Mouse (Mus musculus): Measurements from ENCODE around the gene Gjc1. TPM values are rescaled to one million over a fixed set of nuclear protein-coding genes. Genes with fewer than 3 reads are reported as not detected.

Gene Gjc1
- total RNA-seq, 1 experiment: 74.8 TPM

DNA sequence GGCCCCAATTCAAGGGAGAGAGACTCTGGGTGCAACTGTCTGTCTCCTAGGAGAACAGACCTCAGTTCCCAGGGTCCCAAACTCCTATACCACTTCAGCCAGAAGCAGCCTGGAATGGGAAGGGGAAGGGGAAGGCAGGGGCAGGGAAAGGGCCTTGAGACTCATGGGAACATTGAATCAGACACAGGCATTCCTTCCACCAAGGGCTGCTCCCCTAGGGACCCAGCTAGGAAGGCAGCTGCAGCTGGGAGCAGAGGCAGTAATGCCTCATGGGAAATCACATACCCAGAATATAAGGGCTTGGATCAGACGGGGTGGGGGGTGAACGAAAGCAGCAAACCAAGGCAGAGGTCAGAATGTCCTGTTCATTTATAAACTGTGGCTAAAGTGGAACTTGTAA lies 18.6 kb upstream of the Gjc1 start:
- H3K36me3 ChIP-seq (ENCODE audit: control insufficient read depth, insufficient read depth, low read length, poor library complexity, severe bottlenecking): peaks cover 67% of the 10 kb centered on the region
- H3K4me1 ChIP-seq (ENCODE audit: control insufficient read depth in 2 of 2, insufficient read depth in 2 of 2, low read length in 2 of 2, poor library complexity in 1 of 2): peaks cover 0 to under 1% of the 10 kb centered on the region in 2 experiments; a peak in 1 of 4 replicates

GRCm38 (mm10) chr11:102837385-102837784 lies 17.9 kb upstream of the Gjc1 start:
- TF ChIP-seq ZC3H11A (IDR thresholded peaks at IDR 0.05; ENCODE audit: borderline replicate concordance, low read depth, low read length) (no peak), ZNF384 (IDR thresholded peaks at IDR 0.05; ENCODE audit: low read depth, low read length) (no peak), MAFK (IDR thresholded peaks at IDR 0.05; ENCODE audit: insufficient read depth, low read depth, low read length) (no peak), HCFC1 (IDR thresholded peaks at IDR 0.05; ENCODE audit: borderline replicate concordance, insufficient read depth, low read length) (no peak), CHD2 (IDR thresholded peaks at IDR 0.05; ENCODE audit: low read depth, low read length) (no peak)
- no peaks in the 10 kb centered on the region for H3K9me3 ChIP-seq (ENCODE audit: control insufficient read depth, insufficient read depth, low read depth, low read length)
- no peak overlapping the region for H3K4me3 ChIP-seq (ENCODE audit: insufficient read depth in 1 of 2, low read depth in 1 of 2, low read length in 2 of 2, poor library complexity in 1 of 2, severe bottlenecking in 1 of 2)
- in situ Hi-C loops (cut with MboI; ENCODE audit: low sequenced_read_pairs in 2 of 2, unreplicated experiment in 2 of 2): no loop called here
- H3K36me3 ChIP-seq (ENCODE audit: control insufficient read depth, insufficient read depth, low read length, poor library complexity, severe bottlenecking): peaks cover 61% of the 10 kb centered on the region
- H3K4me1 ChIP-seq (ENCODE audit: control insufficient read depth in 2 of 2, insufficient read depth in 2 of 2, low read length in 2 of 2, poor library complexity in 1 of 2): peaks cover 0 to 4% of the 10 kb centered on the region in 2 experiments; a peak in 1 of 4 replicates
- DNase-seq (ENCODE audit: low read depth, low spot score): no peak
- no peak overlapping the region for H3K27ac ChIP-seq (ENCODE audit: insufficient read depth, low read depth, low read length, poor library complexity, severe bottlenecking)
- H3K9ac ChIP-seq (ENCODE audit: insufficient read depth, low read depth, low read length, poor library complexity, severe bottlenecking): no peak overlapping the region

More for the DNA sequence above, 18.6 kb upstream of the Gjc1 start:
- H3K9ac ChIP-seq (ENCODE audit: insufficient read depth, low read depth, low read length, poor library complexity, severe bottlenecking): no peak overlapping the region
- no peak for DNase-seq (ENCODE audit: low read depth, low spot score)
- no peaks in the 10 kb centered on the region for H3K9me3 ChIP-seq (ENCODE audit: control insufficient read depth, insufficient read depth, low read depth, low read length)
- H3K4me3 ChIP-seq (ENCODE audit: insufficient read depth in 1 of 2, low read depth in 1 of 2, low read length in 2 of 2, poor library complexity in 1 of 2, severe bottlenecking in 1 of 2): no peak overlapping the region
- in situ Hi-C loops (cut with MboI; ENCODE audit: low sequenced_read_pairs in 2 of 2, unreplicated experiment in 2 of 2): no loop called here
- no peak overlapping the region for H3K27ac ChIP-seq (ENCODE audit: insufficient read depth, low read depth, low read length, poor library complexity, severe bottlenecking)
- TF ChIP-seq CHD2 (IDR thresholded peaks at IDR 0.05; ENCODE audit: low read depth, low read length): no peak
- no peak for TF ChIP-seq MAFK (IDR thresholded peaks at IDR 0.05; ENCODE audit: insufficient read depth, low read depth, low read length)
- TF ChIP-seq HCFC1 (IDR thresholded peaks at IDR 0.05; ENCODE audit: borderline replicate concordance, insufficient read depth, low read length): no peak
- no peak for TF ChIP-seq ZC3H11A (IDR thresholded peaks at IDR 0.05; ENCODE audit: borderline replicate concordance, low read depth, low read length)
- TF ChIP-seq ZNF384 (IDR thresholded peaks at IDR 0.05; ENCODE audit: low read depth, low read length): no peak

DNA sequence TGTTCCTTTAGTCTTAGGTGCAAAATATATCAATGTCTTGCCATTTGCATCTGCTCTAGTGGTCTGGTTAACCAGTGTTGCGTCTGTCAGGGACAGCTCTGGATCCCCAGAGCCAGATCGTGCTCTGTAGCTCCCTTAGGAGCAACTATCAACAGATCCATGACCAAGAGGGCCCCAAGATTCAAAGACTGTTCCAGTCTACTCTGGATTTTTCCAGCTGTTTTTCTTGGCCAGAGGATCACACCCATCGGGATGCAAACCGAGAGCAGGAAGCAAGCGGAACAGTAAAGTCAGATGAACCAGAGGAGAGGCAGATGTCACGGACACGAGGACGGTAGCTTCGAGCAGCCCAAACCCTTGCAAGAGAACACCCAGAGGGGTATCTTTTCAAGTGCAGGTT lies 16.6 kb upstream of the Gjc1 start:
- in situ Hi-C loops (cut with MboI; ENCODE audit: low sequenced_read_pairs in 2 of 2, unreplicated experiment in 2 of 2): no loop called here
- H3K9me3 ChIP-seq (ENCODE audit: control insufficient read depth, insufficient read depth, low read depth, low read length): no peaks in the 10 kb centered on the region
- no peak overlapping the region for H3K27ac ChIP-seq (ENCODE audit: insufficient read depth, low read depth, low read length, poor library complexity, severe bottlenecking)
- peaks cover 50% of the 10 kb centered on the region for H3K36me3 ChIP-seq (ENCODE audit: control insufficient read depth, insufficient read depth, low read length, poor library complexity, severe bottlenecking)
- no peak overlapping the region for H3K4me3 ChIP-seq (ENCODE audit: insufficient read depth in 1 of 2, low read depth in 1 of 2, low read length in 2 of 2, poor library complexity in 1 of 2, severe bottlenecking in 1 of 2)
- DNase-seq (ENCODE audit: low read depth, low spot score): no peak
- peaks cover 0 to 4% of the 10 kb centered on the region in 2 experiments; a peak in 1 of 4 replicates for H3K4me1 ChIP-seq (ENCODE audit: control insufficient read depth in 2 of 2, insufficient read depth in 2 of 2, low read length in 2 of 2, poor library complexity in 1 of 2)
- no peak for TF ChIP-seq CHD2 (IDR thresholded peaks at IDR 0.05; ENCODE audit: low read depth, low read length)
- TF ChIP-seq ZNF384 (IDR thresholded peaks at IDR 0.05; ENCODE audit: low read depth, low read length): no peak
- TF ChIP-seq MAFK (IDR thresholded peaks at IDR 0.05; ENCODE audit: insufficient read depth, low read depth, low read length): no peak
- TF ChIP-seq HCFC1 (IDR thresholded peaks at IDR 0.05; ENCODE audit: borderline replicate concordance, insufficient read depth, low read length): no peak
- no peak for TF ChIP-seq ZC3H11A (IDR thresholded peaks at IDR 0.05; ENCODE audit: borderline replicate concordance, low read depth, low read length)
- H3K9ac ChIP-seq (ENCODE audit: insufficient read depth, low read depth, low read length, poor library complexity, severe bottlenecking): no peak overlapping the region

GRCm38 (mm10) chr11:102835549-102835948 lies 16.0 kb upstream of the Gjc1 start, which contains the start of gene Higd1b:
Gene Higd1b, plus strand, starts transcription at chr11:102835849.
- Histone ChIP-seq H3K36me3 (ENCODE audit: control insufficient read depth, insufficient read depth, low read length, poor library complexity, severe bottlenecking) (peaks cover 45% of the 10 kb centered on the region), H3K9me3 (ENCODE audit: control insufficient read depth, insufficient read depth, low read depth, low read length) (no peaks in the 10 kb centered on the region), H3K9ac (ENCODE audit: insufficient read depth, low read depth, low read length, poor library complexity, severe bottlenecking) (no peak within 1 kb of the TSS), H3K4me3 (ENCODE audit: insufficient read depth in 1 of 2, low read depth in 1 of 2, low read length in 2 of 2, poor library complexity in 1 of 2, severe bottlenecking in 1 of 2) (no peak within 1 kb of the TSS), H3K27ac (ENCODE audit: insufficient read depth, low read depth, low read length, poor library complexity, severe bottlenecking) (no peak within 1 kb of the TSS), H3K4me1 (ENCODE audit: control insufficient read depth in 2 of 2, insufficient read depth in 2 of 2, low read length in 2 of 2, poor library complexity in 1 of 2) (peaks cover 0 to 7% of the 10 kb centered on the region in 2 experiments; a peak in 1 of 4 replicates)
- no peak for DNase-seq (ENCODE audit: low read depth, low spot score)
- TF ChIP-seq CHD2 (IDR thresholded peaks at IDR 0.05; ENCODE audit: low read depth, low read length) (no peak), MAFK (IDR thresholded peaks at IDR 0.05; ENCODE audit: insufficient read depth, low read depth, low read length) (no peak), ZC3H11A (IDR thresholded peaks at IDR 0.05; ENCODE audit: borderline replicate concordance, low read depth, low read length) (no peak), HCFC1 (IDR thresholded peaks at IDR 0.05; ENCODE audit: borderline replicate concordance, insufficient read depth, low read length) (no peak), ZNF384 (IDR thresholded peaks at IDR 0.05; ENCODE audit: low read depth, low read length) (no peak)
- in situ Hi-C loops (cut with MboI; ENCODE audit: low sequenced_read_pairs in 2 of 2, unreplicated experiment in 2 of 2): no loop called here

Data from ES-E14 (cell line).